Mouse (Mus musculus) myocyte (in vitro differentiated cells): ENCODE measurements around the gene Agap3. TPM values are rescaled to one million over a fixed set of nuclear protein-coding genes. Genes with fewer than 3 reads are reported as not detected.

ENCODE experiments used
- H3K27me3 ChIP-seq: one replicate; pipeline ENCODE4 v1.6.1; 2011; ENCODE audit not compliant: control insufficient read depth, insufficient read depth, insufficient read length
- H3K36me3 ChIP-seq: one replicate; pipeline ENCODE4 v1.6.1; 2011; ENCODE audit not compliant: control insufficient read depth, insufficient read depth
- H3K4me2 ChIP-seq: one replicate; pipeline ENCODE4 v1.6.1; 2011; ENCODE audit warnings: low read depth, control low read depth
- H3K4me3 ChIP-seq: one replicate; pipeline ENCODE4 v1.5.1; 2011; ENCODE audit warnings: mild to moderate bottlenecking, control low read depth, moderate library complexity
- H3K79me2 ChIP-seq: one replicate; pipeline ENCODE4 v1.6.1; 2011; ENCODE audit not compliant: control insufficient read depth, insufficient read depth
- H3ac ChIP-seq: one replicate; pipeline ENCODE4 v1.6.1; 2011; ENCODE audit not compliant: control insufficient read depth, insufficient read length
- CEBPB ChIP-seq: IDR thresholded peaks from 2 replicates; pipeline ENCODE4 v1.6.1; 2011; ENCODE audit warnings: mild to moderate bottlenecking, moderate library complexity; ENCODE audit not compliant: poor library complexity, insufficient read depth, severe bottlenecking
- E2F4 ChIP-seq: IDR thresholded peaks from one replicate; pipeline ENCODE4 v1.6.1; 2011; ENCODE audit warnings: mild to moderate bottlenecking, control low read depth, moderate library complexity; ENCODE audit not compliant: insufficient read depth
- MAX ChIP-seq: IDR thresholded peaks from one replicate; pipeline ENCODE4 v1.6.1; 2011; ENCODE audit warnings: low read depth, mild to moderate bottlenecking, control low read depth
- MYOD1 ChIP-seq, 3 experiments: IDR thresholded peaks; one replicate each; pipeline ENCODE4 v1.6.1; 2011; ENCODE audit warnings: control low read depth in 2 of 3, low read depth in 2 of 3, mild to moderate bottlenecking in 2 of 3, moderate library complexity in 1 of 3; ENCODE audit not compliant: insufficient read length in 2 of 3, control insufficient read depth in 1 of 3
- MYOG ChIP-seq, 3 experiments: IDR thresholded peaks; one replicate each; pipeline ENCODE4 v1.6.1; 2011; ENCODE audit warnings: control low read depth in 2 of 3, low read depth in 2 of 3, mild to moderate bottlenecking in 2 of 3; ENCODE audit not compliant: insufficient read length in 2 of 3, control insufficient read depth in 1 of 3, insufficient read depth in 1 of 3
- POLR2A ChIP-seq: IDR thresholded peaks from one replicate; pipeline ENCODE4 v1.6.1; 2011; ENCODE audit warnings: low read depth, mild to moderate bottlenecking, control low read depth, moderate library complexity; ENCODE audit not compliant: insufficient read length
- POLR2AphosphoS2 ChIP-seq: IDR thresholded peaks from one replicate; pipeline ENCODE4 v1.6.1; 2011; ENCODE audit warnings: low read depth, control low read depth; ENCODE audit not compliant: insufficient read length
- REST ChIP-seq: IDR thresholded peaks from one replicate; pipeline ENCODE4 v1.6.1; 2011; ENCODE audit warnings: mild to moderate bottlenecking, control low read depth, moderate library complexity; ENCODE audit not compliant: insufficient read depth, insufficient read length
- SRF ChIP-seq: IDR thresholded peaks from one replicate; pipeline ENCODE4 v1.6.1; 2011; ENCODE audit warnings: low read depth; ENCODE audit not compliant: control insufficient read depth, insufficient read length
- TCF12 ChIP-seq: IDR thresholded peaks from one replicate; pipeline ENCODE4 v1.6.1; 2011; ENCODE audit warnings: mild to moderate bottlenecking, control low read depth; ENCODE audit not compliant: poor library complexity, insufficient read depth, severe bottlenecking
- TCF3 ChIP-seq: IDR thresholded peaks from one replicate; pipeline ENCODE4 v1.6.1; 2011; ENCODE audit warnings: low read depth, control low read depth; ENCODE audit not compliant: insufficient read length
- USF1 ChIP-seq: IDR thresholded peaks from one replicate; pipeline ENCODE4 v1.6.1; 2011; ENCODE audit warnings: low read depth, mild to moderate bottlenecking, control low read depth, moderate library complexity
- polyA plus RNA-seq: library from polyadenylated mRNA; unstranded; fragments of >200 nt; fragmentation: generic; extraction: Trizol; gene quantifications from one replicate; pipeline ENCODE4 v1.2.1, GENCODE M21; 2012; ENCODE audit warnings: missing spikeins

Gene Agap3
- polyA plus RNA-seq, 1 experiment: 119 TPM

DNA sequence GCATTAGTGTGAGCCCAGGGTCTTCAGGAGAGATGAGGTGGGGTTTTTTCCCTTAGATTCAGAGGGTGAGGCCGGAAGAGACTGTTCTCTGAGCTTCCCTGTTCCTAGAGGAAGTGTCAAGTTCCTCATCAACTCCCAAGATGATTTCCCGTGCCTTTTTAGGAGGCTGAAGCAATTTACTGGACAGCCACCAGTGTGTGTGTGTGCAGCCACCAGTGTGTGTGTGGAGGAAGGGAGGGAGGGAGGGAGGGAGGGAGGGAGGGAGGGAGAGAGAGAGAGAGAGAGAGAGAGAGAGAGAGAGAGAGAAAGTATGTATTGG lies 2.0 kb downstream of the Agap3 start:
- Histone ChIP-seq H3K4me2 (peak overlapping the region; percentile 83), H3K27me3 (no peaks in the 10 kb centered on the region), H3K79me2 (peaks cover 66% of the 10 kb centered on the region), H3K4me3 (peak overlapping the region; percentile 87), H3ac (no peak overlapping the region), H3K36me3 (no peaks in the 10 kb centered on the region)
- no peak for TF ChIP-seq POLR2A
- no peak for TF ChIP-seq CEBPB
- TF ChIP-seq POLR2AphosphoS2: no peak
- TF ChIP-seq MYOD1 (IDR thresholded peaks at IDR 0.05; ENCODE audit: control insufficient read depth in 1 of 3, insufficient read length in 2 of 3, low read depth in 2 of 3): no peak
- no peak for TF ChIP-seq USF1
- TF ChIP-seq TCF3: no peak
- no peak for TF ChIP-seq E2F4
- TF ChIP-seq REST: no peak

DNA sequence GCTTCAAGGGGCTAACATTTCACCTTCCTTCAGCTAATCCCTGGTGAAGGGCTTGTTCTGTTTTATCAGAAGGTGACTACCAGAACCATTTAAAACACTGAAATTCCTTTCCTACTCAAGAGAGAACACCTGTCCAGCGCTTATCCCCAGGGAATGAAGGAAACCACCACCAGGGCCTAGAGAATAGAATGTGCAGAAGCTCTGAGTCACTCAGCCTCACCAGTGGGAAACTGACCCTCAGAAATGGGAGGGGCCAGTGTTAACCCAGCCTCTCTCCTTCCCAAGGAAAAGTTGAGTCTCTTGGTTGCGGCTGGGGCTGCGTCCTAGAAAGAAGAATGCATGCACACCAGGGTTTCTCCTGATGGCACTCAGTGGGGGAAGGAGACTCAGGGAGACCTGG lies 3.1 kb downstream of the Agap3 start:
- H3ac ChIP-seq: no peak overlapping the region
- TF ChIP-seq MAX (no peak), E2F4 (no peak), MYOD1 (IDR thresholded peaks at IDR 0.05; ENCODE audit: control insufficient read depth in 1 of 3, insufficient read length in 2 of 3, low read depth in 2 of 3) (peak in 2 of 3 experiments; percentile 20 to 47), CEBPB (no peak), SRF (no peak), POLR2AphosphoS2 (no peak), REST (no peak), TCF12 (peak; percentile 9), MYOG (IDR thresholded peaks at IDR 0.05; ENCODE audit: control insufficient read depth in 1 of 3, insufficient read depth in 1 of 3, insufficient read length in 2 of 3, low read depth in 2 of 3) (no peak)
- H3K36me3 ChIP-seq: no peaks in the 10 kb centered on the region
- no peak overlapping the region for H3K4me3 ChIP-seq
- peaks cover 76% of the 10 kb centered on the region for H3K79me2 ChIP-seq
- H3K27me3 ChIP-seq: no peaks in the 10 kb centered on the region
- peak overlapping the region; percentile 83 for H3K4me2 ChIP-seq

DNA sequence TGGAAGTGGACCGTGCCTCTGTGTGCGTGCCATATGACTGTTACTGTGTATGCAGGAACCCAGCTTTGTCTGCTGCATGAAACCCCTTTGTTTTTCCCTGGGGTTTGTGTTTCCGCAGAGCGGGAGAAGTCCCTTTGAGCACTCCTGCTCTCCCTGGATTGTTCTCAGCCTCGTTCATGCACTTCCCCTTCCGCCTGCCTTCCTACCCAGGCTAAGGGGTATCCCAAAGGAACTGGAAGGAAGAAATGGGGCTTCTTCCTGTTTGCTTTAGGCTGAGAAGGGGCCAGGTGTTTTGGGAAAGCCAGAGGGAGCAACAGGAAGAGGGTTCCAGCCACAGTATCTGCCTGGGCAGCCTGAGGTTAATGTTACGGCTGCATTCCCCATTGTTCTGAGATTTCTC lies 3.6 kb downstream of the Agap3 start:
- H3ac ChIP-seq: no peak overlapping the region
- TF ChIP-seq TCF3 (no peak), POLR2AphosphoS2 (no peak), POLR2A (no peak), REST (no peak), MYOD1 (IDR thresholded peaks at IDR 0.05; ENCODE audit: control insufficient read depth in 1 of 3, insufficient read length in 2 of 3, low read depth in 2 of 3) (no peak), SRF (no peak), USF1 (no peak), TCF12 (no peak), E2F4 (no peak), CEBPB (no peak), MYOG (IDR thresholded peaks at IDR 0.05; ENCODE audit: control insufficient read depth in 1 of 3, insufficient read depth in 1 of 3, insufficient read length in 2 of 3, low read depth in 2 of 3) (no peak), MAX (no peak)
- no peak overlapping the region for H3K4me3 ChIP-seq
- no peaks in the 10 kb centered on the region for H3K27me3 ChIP-seq
- H3K4me2 ChIP-seq: peak overlapping the region; percentile 83
- peaks cover 82% of the 10 kb centered on the region for H3K79me2 ChIP-seq
- H3K36me3 ChIP-seq: no peaks in the 10 kb centered on the region

DNA sequence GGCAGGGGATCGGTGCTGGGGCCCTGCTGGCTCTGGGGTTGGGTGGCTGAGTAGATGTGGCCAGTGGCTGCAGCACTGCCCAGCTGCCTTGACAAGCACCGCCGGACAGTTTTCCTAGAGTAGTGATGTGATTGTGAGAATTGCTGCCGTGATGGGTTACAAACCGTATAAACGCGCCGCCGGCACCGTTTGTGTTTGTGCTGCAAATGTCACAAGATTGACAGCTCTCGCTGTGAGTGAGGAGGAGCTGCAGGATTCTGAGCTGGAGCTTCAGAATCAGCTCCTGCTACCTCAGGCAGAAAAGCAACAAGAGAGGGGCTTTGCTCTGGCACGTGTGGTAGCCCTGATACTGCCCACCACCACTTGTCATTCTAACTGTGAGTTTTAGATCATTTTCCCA lies 14.8 kb downstream of the Agap3 start:
- no peak overlapping the region for H3ac ChIP-seq
- H3K36me3 ChIP-seq: no peaks in the 10 kb centered on the region
- H3K4me3 ChIP-seq: no peak overlapping the region
- no peak overlapping the region for H3K4me2 ChIP-seq
- H3K79me2 ChIP-seq: peaks cover 95% of the 10 kb centered on the region
- no peaks in the 10 kb centered on the region for H3K27me3 ChIP-seq
- TF ChIP-seq POLR2AphosphoS2: no peak
- TF ChIP-seq SRF: no peak
- no peak for TF ChIP-seq REST
- TF ChIP-seq MAX: no peak
- TF ChIP-seq CEBPB: no peak
- TF ChIP-seq POLR2A: no peak
- TF ChIP-seq MYOD1 (IDR thresholded peaks at IDR 0.05; ENCODE audit: control insufficient read depth in 1 of 3, insufficient read length in 2 of 3, low read depth in 2 of 3): no peak
- no peak for TF ChIP-seq TCF12
- no peak for TF ChIP-seq MYOG (IDR thresholded peaks at IDR 0.05; ENCODE audit: control insufficient read depth in 1 of 3, insufficient read depth in 1 of 3, insufficient read length in 2 of 3, low read depth in 2 of 3)
- no peak for TF ChIP-seq USF1
- no peak for TF ChIP-seq E2F4
- no peak for TF ChIP-seq TCF3

DNA sequence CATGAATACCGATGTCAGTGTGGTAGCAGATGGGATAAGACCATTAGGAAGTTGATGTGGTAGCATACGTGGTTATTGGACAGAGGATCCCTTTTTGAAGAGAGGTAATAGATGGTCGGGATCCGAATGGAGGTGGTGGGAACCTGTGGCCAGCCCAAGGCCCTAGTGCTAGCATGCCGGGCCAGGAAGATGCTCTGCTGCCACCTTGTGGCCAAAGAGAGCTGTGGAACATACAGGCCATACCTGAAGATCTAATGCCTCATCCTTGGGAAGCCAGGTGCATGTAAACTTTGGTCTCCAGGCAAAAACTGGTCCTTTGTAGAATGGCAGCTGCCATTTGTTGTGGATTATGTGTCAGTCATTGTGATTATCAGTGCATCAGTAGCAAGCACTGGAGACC lies 18.6 kb downstream of the Agap3 start:
- no peaks in the 10 kb centered on the region for H3K27me3 ChIP-seq
- no peak overlapping the region for H3K4me2 ChIP-seq
- H3K4me3 ChIP-seq: no peak overlapping the region
- H3ac ChIP-seq: no peak overlapping the region
- H3K36me3 ChIP-seq: no peaks in the 10 kb centered on the region
- TF ChIP-seq USF1: no peak
- no peak for TF ChIP-seq POLR2AphosphoS2
- no peak for TF ChIP-seq TCF3
- no peak for TF ChIP-seq MAX
- no peak for TF ChIP-seq E2F4
- no peak for TF ChIP-seq CEBPB
- no peak for TF ChIP-seq TCF12
- no peak for TF ChIP-seq POLR2A
- no peak for TF ChIP-seq SRF
- TF ChIP-seq REST: no peak
- TF ChIP-seq MYOD1 (IDR thresholded peaks at IDR 0.05; ENCODE audit: control insufficient read depth in 1 of 3, insufficient read length in 2 of 3, low read depth in 2 of 3): no peak
- no peak for TF ChIP-seq MYOG (IDR thresholded peaks at IDR 0.05; ENCODE audit: control insufficient read depth in 1 of 3, insufficient read depth in 1 of 3, insufficient read length in 2 of 3, low read depth in 2 of 3)
- peaks cover 78% of the 10 kb centered on the region for H3K79me2 ChIP-seq
